Mouse (Mus musculus): Measurements from ENCODE around the gene Olfr608. TPM values are rescaled to one million over a fixed set of nuclear protein-coding genes. Genes with fewer than 3 reads are reported as not detected.
"Not testable (repeated sequence)": the region's sequence is repeated elsewhere in the genome, so short reads cannot be mapped to it uniquely, and the experiment has no call there.

Olfr608 gene
- polyA plus RNA-seq (2012; rRNA removed) = not detected in 2 replicates

DNA sequence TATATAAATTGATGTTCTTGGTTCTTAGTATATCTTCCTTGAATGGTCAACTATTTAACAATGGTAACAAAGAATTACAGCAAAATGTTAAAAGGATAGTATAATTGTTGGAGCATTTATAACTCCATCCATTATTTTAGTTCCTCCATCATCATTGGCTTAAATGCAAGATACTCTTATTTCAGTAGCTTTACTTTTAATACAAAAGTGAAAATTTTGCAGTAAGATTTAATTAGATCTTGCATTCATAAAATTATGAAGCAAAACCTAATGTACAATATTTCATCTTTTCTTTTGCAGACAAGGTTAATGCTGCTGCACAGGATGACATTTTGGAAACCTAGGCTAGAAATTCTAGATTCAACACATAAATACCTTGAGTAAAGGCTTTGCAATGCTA is at the start of gene Olfr608:
Olfr608 (plus strand) TSS at position 301 of the 400 bp plus-strand sequence.
- Histone ChIP-seq H3K4me3 (replicated peaks; ENCODE audit: extremely low read depth, low read depth, low read length) (no peak within 1 kb of the TSS), H3K4me1 (ENCODE audit: control insufficient read depth, insufficient read depth, low read length) (no peaks in the 10 kb centered on the region)
- DNase-seq = no peak
- TF ChIP-seq CTCF (IDR thresholded peaks at IDR 0.05; ENCODE audit: insufficient read depth, low read length) (no peak), POLR2A (IDR thresholded peaks at IDR 0.05; ENCODE audit: borderline replicate concordance, extremely low read depth, low read depth, low read length) (no peak)

DNA sequence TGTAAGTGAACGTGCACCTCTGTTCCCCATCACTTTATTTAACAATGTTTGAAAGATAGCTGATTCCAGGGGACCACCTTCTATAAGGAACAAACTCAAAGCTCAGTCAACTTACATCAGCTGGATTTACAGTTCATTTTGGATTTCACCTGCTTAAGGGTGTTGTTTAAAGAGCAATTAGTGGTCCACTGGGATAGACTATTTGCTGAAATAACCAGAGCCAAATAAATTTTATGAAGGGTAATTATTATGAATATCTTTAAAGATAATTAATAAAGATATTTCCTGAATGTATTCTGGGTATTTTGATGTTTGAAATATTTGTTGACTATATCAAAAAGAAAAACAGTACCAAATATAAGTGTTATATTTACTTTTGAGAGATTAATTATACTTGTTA is 24.3 kb upstream of the Olfr608 start, which contains the start of gene Olfr605:
Olfr605 (minus strand) TSS at position 101 of the 400 bp plus-strand sequence.
- no peaks in the 10 kb centered on the region for H3K4me1 ChIP-seq (ENCODE audit: control insufficient read depth, insufficient read depth, low read length)
- TF ChIP-seq CTCF (IDR thresholded peaks at IDR 0.05; ENCODE audit: insufficient read depth, low read length) = no peak
- TF ChIP-seq POLR2A (IDR thresholded peaks at IDR 0.05; ENCODE audit: borderline replicate concordance, extremely low read depth, low read depth, low read length) = no peak
- 74% methylated on average over 1 of the region's 1 CpGs for WGBS

DNA sequence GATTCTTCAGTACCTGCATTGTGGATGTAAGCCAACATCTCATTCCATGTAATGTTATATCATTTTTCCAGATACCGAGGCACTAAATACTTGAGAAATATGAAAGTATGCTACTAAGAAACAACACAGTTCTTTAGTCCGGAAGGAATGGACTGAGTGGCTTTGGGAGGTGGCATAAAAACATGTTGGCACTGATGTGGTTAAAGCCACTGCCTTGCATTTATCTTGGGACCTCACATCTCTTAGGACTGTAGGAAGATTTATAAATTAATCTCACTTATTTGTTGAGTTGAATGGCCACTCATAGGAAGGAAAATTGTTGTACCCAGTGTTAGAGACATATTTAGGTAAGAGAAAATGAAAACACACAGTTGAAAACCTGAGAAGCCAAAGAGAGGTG is 20.9 kb upstream of the Olfr608 start, which contains the start of gene Olfr606:
Olfr606 (plus strand) TSS at position 301 of the 400 bp plus-strand sequence.
- TF ChIP-seq POLR2A (IDR thresholded peaks at IDR 0.05; ENCODE audit: borderline replicate concordance, extremely low read depth, low read depth, low read length) = no peak
- TF ChIP-seq CTCF (IDR thresholded peaks at IDR 0.05; ENCODE audit: insufficient read depth, low read length) = no peak
- no peak for DNase-seq
- WGBS = 86% methylated on average over 2 of the region's 2 CpGs
- H3K4me1 ChIP-seq (ENCODE audit: control insufficient read depth, insufficient read depth, low read length) = no peaks in the 10 kb centered on the region
- no peak within 1 kb of the TSS for H3K4me3 ChIP-seq (replicated peaks; ENCODE audit: extremely low read depth, low read depth, low read length)

More for the DNA sequence above, 24.3 kb upstream of the Olfr608 start, which contains the start of gene Olfr605:
- H3K4me3 ChIP-seq (replicated peaks; ENCODE audit: extremely low read depth, low read depth, low read length) = no peak within 1 kb of the TSS
- DNase-seq = no peak

DNA sequence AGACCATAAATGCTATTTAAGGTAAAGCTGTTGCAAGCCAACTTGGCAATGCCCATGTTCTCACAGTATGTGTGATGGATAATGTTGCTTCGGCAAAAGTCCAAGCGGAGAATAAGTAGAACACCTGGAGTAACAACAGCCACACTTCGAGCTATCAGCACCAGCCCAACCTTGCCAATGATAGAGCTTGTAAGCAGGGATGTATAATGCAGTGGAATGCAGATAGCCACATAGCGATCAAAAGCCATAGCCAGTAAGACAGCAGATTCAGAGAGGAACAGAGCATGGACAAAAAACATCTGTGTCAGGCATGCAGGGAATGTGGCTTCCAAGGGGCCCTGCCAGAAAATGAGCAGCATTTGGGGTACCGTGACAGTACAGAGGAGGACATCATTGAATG is 9.1 kb upstream of the Olfr608 start:
- no peak for DNase-seq
- Histone ChIP-seq H3K4me1 (ENCODE audit: control insufficient read depth, insufficient read depth, low read length) (no peaks in the 10 kb centered on the region), H3K4me3 (replicated peaks; ENCODE audit: extremely low read depth, low read depth, low read length) (no peak overlapping the region)
- WGBS = 74% methylated on average over 5 of the region's 5 CpGs
- TF ChIP-seq POLR2A (IDR thresholded peaks at IDR 0.05; ENCODE audit: borderline replicate concordance, extremely low read depth, low read depth, low read length) (no peak), CTCF (IDR thresholded peaks at IDR 0.05; ENCODE audit: insufficient read depth, low read length) (no peak)

GRCm38 (mm10) chr7:103477106-103477505 is 7.4 kb downstream of the Olfr608 start:
- WGBS = 82% methylated on average over 9 of the region's 9 CpGs
- not testable (repeated sequence) for H3K4me1 ChIP-seq (ENCODE audit: control insufficient read depth, insufficient read depth, low read length); DNase-seq; H3K4me3 ChIP-seq (replicated peaks; ENCODE audit: extremely low read depth, low read depth, low read length)

GRCm38 (mm10) chr7:103497962-103498361 is 28.3 kb downstream of the Olfr608 start, which contains the start of gene Olfr609:
Gene Olfr609 (minus strand): TSS chr7:103498062.
- WGBS = 48% methylated on average over 1 of the region's 1 CpGs
- DNase-seq = no peak
- no peaks in the 10 kb centered on the region for H3K4me1 ChIP-seq (ENCODE audit: control insufficient read depth, insufficient read depth, low read length)
- no peak within 1 kb of the TSS for H3K4me3 ChIP-seq (replicated peaks; ENCODE audit: extremely low read depth, low read depth, low read length)
- TF ChIP-seq POLR2A (IDR thresholded peaks at IDR 0.05; ENCODE audit: borderline replicate concordance, extremely low read depth, low read depth, low read length) = no peak
- no peak for TF ChIP-seq CTCF (IDR thresholded peaks at IDR 0.05; ENCODE audit: insufficient read depth, low read length)

- DNase-seq = no peak
- Histone ChIP-seq H3K4me3 (replicated peaks; ENCODE audit: extremely low read depth, low read depth, low read length) (no peak within 1 kb of the TSS), H3K4me1 (ENCODE audit: control insufficient read depth, insufficient read depth, low read length) (no peaks in the 10 kb centered on the region)
- no peak for TF ChIP-seq CTCF (IDR thresholded peaks at IDR 0.05; ENCODE audit: insufficient read depth, low read length)
- TF ChIP-seq POLR2A (IDR thresholded peaks at IDR 0.05; ENCODE audit: borderline replicate concordance, extremely low read depth, low read depth, low read length) = no peak
- WGBS = 82% methylated on average over 2 of the region's 2 CpGs
Measured at GRCm38 (mm10) chr7:103512022-103512421, 42.3 kb downstream of the Olfr608 start, which contains the start of gene Olfr610. Gene Olfr610 (minus strand): TSS chr7:103512122.

GRCm38 (mm10) chr7:103520746-103521145 is 51.1 kb downstream of the Olfr608 start, which contains the start of gene Olfr611:
Gene Olfr611 (minus strand): TSS chr7:103520846.
- H3K4me3 ChIP-seq (replicated peaks; ENCODE audit: extremely low read depth, low read depth, low read length); DNase-seq; H3K4me1 ChIP-seq (ENCODE audit: control insufficient read depth, insufficient read depth, low read length): not testable (repeated sequence)
- 56% methylated on average over 1 of the region's 1 CpGs for WGBS

Other genes starting within 250 kb of the Olfr608 start
- not detected in 2 replicates for gene Usp17ld, start 217.4 kb upstream of the Olfr608 start, polyA plus RNA-seq (2012; rRNA removed)
- gene Olfr596, start 164.2 kb upstream of the Olfr608 start, polyA plus RNA-seq (2012; rRNA removed) = not detected in 2 replicates
- gene Olfr597, start 153.6 kb upstream of the Olfr608 start, polyA plus RNA-seq (2012; rRNA removed) = not detected in 2 replicates
- not detected in 2 replicates for gene Olfr598, start 146.3 kb upstream of the Olfr608 start, polyA plus RNA-seq (2012; rRNA removed)
- not detected in 2 replicates for gene Olfr599, start 134.0 kb upstream of the Olfr608 start, polyA plus RNA-seq (2012; rRNA removed)
- not detected in 2 replicates for gene Olfr600, start 120.2 kb upstream of the Olfr608 start, polyA plus RNA-seq (2012; rRNA removed)
- gene Olfr601, start 107.2 kb upstream of the Olfr608 start, polyA plus RNA-seq (2012; rRNA removed) = not detected in 2 replicates
- not detected in 2 replicates for gene Olfr603, start 83.7 kb upstream of the Olfr608 start, polyA plus RNA-seq (2012; rRNA removed)
- not detected in 2 replicates for gene Usp17lc, start 54.8 kb upstream of the Olfr608 start, polyA plus RNA-seq (2012; rRNA removed)
- not detected in 2 replicates for gene Olfr605, start 24.4 kb upstream of the Olfr608 start, polyA plus RNA-seq (2012; rRNA removed)
- gene Olfr606, start 20.8 kb upstream of the Olfr608 start, polyA plus RNA-seq (2012; rRNA removed) = not detected in 2 replicates
- gene Olfr607, start 5.7 kb upstream of the Olfr608 start, polyA plus RNA-seq (2012; rRNA removed) = not detected in 2 replicates
- not detected in 2 replicates for gene Olfr609, start 28.2 kb downstream of the Olfr608 start, polyA plus RNA-seq (2012; rRNA removed)
- gene Olfr610, start 42.2 kb downstream of the Olfr608 start, polyA plus RNA-seq (2012; rRNA removed) = not detected in 2 replicates
- not detected in 2 replicates for gene Olfr611, start 51.0 kb downstream of the Olfr608 start, polyA plus RNA-seq (2012; rRNA removed)
- not detected in 2 replicates for gene Olfr612, start 72.8 kb downstream of the Olfr608 start, polyA plus RNA-seq (2012; rRNA removed)
- gene Olfr613, start 78.2 kb downstream of the Olfr608 start, polyA plus RNA-seq (2012; rRNA removed) = not detected in 2 replicates
- gene Olfr615, start 86.2 kb downstream of the Olfr608 start, polyA plus RNA-seq (2012; rRNA removed) = not detected in 2 replicates
- gene Olfr616, start 99.3 kb downstream of the Olfr608 start, polyA plus RNA-seq (2012; rRNA removed) = not detected in 2 replicates
- not detected in 2 replicates for gene Olfr617, start 103.2 kb downstream of the Olfr608 start, polyA plus RNA-seq (2012; rRNA removed)
- not detected in 2 replicates for gene Olfr618, start 120.2 kb downstream of the Olfr608 start, polyA plus RNA-seq (2012; rRNA removed)
- not detected in 2 replicates for gene Olfr619, start 130.7 kb downstream of the Olfr608 start, polyA plus RNA-seq (2012; rRNA removed)
- not detected in 2 replicates for gene Olfr620, start 142.7 kb downstream of the Olfr608 start, polyA plus RNA-seq (2012; rRNA removed)
- not detected in 2 replicates for gene Olfr622, start 172.8 kb downstream of the Olfr608 start, polyA plus RNA-seq (2012; rRNA removed)
- not detected in 2 replicates for gene Olfr623, start 193.8 kb downstream of the Olfr608 start, polyA plus RNA-seq (2012; rRNA removed)
- not detected in 2 replicates for gene Olfr624, start 201.3 kb downstream of the Olfr608 start, polyA plus RNA-seq (2012; rRNA removed)
- gene Olfr625-ps1, start 212.8 kb downstream of the Olfr608 start, polyA plus RNA-seq (2012; rRNA removed) = not detected in 2 replicates
- gene Olfr243, start 244.8 kb downstream of the Olfr608 start, polyA plus RNA-seq (2012; rRNA removed) = not detected in 2 replicates